Mouse (Mus musculus): Measurements from ENCODE around the gene Slc38a11.

Gene Slc38a11

DNA sequence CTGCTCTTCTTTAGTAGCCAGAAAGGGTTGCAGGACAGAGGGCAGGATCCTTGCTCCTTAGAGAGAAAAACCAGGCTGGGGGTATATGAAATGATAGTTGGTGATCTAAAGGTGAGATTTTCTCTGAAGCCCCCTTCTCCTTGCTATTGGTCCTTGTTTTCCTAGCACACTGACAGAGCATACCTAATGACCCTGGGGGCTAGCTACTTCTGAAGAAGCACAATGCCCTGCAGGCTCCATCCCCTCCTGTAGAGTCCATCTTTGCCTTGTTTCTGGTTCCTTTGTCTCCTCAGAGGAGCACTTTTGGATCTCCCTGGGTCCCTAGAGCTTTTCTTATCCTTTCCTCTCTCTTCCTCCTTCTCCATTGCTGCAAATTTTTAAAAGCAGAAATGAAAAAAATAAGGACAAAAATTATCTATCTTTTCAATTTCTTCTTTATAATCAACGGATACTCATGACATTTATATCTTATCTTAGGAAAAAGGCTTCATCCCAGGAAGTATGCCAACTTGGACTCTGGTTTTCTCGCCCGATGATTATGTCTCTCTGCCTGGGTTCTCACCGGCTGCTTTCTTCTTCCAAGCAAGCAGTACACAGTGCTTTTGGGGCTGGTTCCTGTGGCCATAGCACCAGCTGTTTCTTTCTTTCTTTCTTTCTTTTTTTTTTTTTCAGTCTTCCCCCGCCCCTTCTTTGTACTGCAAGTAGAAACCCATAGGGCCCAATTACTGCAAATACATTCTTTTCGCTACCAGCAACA is 41.7 kb downstream of the Slc38a11 start:
- DNase-seq (ENCODE audit: extremely low spot score) = no peak

- no peak for DNase-seq (ENCODE audit: extremely low spot score)
Measured at GRCm38 (mm10) chr2:65320975-65321374, 42.9 kb downstream of the Slc38a11 start.

DNA sequence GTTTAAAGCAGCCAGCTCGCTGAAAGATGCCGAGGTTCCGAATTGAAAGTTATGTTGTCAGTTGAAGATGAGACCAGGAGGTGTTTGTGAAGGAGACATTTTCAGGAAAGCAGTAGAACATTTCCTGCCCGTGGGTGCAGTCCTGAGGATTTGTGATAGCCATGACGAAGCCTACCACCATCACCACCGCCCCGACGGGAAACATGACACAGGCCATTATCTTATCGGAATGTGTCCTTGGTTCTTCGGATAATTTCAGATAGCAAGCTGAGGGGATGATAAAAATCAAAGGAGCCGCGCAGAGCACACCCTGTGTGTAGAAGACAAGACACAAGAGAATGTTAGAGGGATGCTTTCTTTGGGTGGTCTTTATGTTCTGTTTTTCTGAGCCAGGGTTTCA is 47.1 kb downstream of the Slc38a11 start:
- DNase-seq (ENCODE audit: extremely low spot score) = no peak

- DNase-seq (ENCODE audit: extremely low spot score) = no peak
Measured at GRCm38 (mm10) chr2:65311250-65311649, 52.6 kb downstream of the Slc38a11 start.

DNA sequence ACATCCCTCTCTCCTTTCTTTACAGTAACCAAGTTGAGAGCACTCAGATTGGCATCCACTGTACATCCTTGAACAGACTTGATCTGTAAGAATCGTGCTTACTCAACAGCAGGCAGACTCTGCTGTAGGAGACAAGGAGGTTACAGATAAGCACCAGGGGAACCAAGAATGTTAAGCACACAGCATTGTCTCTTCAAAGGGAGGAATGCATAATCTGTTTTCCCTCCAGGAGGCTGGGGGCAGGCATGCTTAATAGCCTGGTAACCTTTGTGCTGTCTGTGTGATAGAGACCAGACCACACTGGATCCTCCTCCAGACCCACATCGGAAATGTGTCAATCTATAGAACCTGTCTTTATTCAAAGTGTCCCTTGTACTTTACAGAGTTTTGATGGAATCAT is 67.3 kb downstream of the Slc38a11 start:
- peak; percentile 32 for DNase-seq (ENCODE audit: extremely low spot score)

GRCm38 (mm10) chr2:65294092-65294491 is 69.7 kb downstream of the Slc38a11 start:
- DNase-seq (ENCODE audit: extremely low spot score) = no peak

- no peak for DNase-seq (ENCODE audit: extremely low spot score)
Measured at GRCm38 (mm10) chr2:65293411-65293810, 70.4 kb downstream of the Slc38a11 start.

DNA sequence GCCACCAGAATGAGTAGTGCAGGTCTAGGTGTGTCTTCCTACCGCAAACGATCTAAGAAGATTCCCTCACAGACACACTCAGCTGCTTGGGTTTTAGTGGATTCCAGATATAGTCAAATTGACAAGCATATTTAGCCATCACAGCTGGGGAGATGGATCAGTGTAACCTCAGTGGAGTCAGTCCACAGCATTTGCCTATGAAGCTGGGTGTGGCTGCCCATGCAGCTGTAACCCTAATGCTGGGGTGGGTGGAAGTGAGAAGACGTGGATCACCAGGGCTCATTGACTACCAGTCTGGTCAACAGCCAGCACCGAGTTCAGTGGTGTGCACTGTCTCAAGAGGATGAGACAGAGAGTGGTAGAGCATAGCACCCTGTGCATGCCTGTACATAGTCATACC is 74.1 kb downstream of the Slc38a11 start:
- no peak for DNase-seq (ENCODE audit: extremely low spot score)

DNA sequence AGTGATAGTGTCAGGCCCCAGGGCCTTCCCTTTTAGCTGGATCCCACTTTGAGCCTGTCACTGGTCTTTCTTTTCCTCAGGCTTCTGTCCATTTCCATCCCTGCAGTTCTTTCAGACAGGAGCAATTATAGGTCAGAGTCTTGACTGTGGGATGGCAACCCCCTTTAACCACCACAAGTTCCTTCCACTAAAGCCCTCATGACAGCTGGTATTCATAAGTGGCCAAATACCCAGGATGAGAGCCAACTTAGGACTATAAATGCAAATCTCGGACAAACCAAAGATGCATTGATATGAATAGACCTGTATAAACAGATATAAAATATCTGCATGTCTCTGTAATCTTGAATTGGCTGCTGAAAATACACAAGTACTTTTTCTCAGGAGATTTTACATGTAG is 75.1 kb downstream of the Slc38a11 start:
- no peak for DNase-seq (ENCODE audit: extremely low spot score)

DNA sequence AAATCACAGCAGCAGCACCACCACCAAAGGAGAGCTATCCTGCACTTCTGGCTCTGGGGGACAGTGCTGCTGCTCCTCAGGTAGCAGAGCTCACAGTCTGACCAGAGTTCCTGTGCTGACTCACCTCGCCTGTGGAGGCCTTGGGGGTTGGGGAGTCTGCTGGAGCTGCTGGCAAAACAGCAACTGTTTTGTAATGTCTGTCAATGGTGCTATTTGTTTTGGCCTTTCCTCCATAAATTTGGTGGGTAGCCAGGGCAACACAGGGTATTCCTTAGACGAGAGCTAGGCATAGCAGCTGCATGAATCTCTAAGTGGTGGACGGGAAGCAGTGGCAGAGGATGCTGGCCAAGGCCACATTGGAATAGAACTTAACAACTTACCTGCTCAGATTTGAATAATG is 78.5 kb downstream of the Slc38a11 start:
- no peak for DNase-seq (ENCODE audit: extremely low spot score)

GRCm38 (mm10) chr2:65282979-65283378 is 80.9 kb downstream of the Slc38a11 start:
- no peak for DNase-seq (ENCODE audit: extremely low spot score)

DNA sequence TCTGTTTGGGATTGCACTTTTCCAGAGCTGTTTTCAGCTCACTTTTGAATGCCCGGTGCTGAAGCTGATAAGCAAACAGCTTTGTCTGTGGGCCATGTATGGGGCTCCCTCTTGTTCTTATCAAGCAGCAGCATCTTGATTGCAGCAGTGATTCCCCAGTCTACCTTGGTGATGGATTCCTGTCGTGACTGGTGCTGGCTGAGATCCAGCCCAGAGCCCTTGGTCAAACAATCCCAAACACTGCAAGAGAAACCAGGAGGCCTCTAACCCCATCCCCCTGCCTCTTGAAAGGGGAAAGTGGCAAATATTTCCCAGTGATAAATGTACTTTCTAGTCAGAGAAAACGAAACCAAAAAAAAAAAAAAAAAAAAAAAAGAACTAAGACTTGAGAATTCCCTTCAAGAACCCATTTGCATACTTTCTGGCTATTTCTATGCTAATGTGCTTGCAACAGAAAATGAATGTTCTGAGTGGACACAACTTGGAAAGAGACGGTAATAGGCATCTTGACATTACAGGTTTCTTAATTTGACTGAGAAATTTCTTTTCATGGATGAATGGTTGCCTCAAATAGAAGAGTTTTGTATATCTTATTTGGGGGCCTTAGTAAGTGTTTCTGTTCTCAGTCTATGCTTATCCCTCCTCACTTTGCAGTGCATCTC is 84.7 kb downstream of the Slc38a11 start:
- DNase-seq (ENCODE audit: extremely low spot score) = no peak

- DNase-seq (ENCODE audit: extremely low spot score) = no peak
Measured at GRCm38 (mm10) chr2:65275443-65276061, 88.3 kb downstream of the Slc38a11 start.

GRCm38 (mm10) chr2:65273910-65274309 is 89.9 kb downstream of the Slc38a11 start:
- no peak for DNase-seq (ENCODE audit: extremely low spot score)

DNA sequence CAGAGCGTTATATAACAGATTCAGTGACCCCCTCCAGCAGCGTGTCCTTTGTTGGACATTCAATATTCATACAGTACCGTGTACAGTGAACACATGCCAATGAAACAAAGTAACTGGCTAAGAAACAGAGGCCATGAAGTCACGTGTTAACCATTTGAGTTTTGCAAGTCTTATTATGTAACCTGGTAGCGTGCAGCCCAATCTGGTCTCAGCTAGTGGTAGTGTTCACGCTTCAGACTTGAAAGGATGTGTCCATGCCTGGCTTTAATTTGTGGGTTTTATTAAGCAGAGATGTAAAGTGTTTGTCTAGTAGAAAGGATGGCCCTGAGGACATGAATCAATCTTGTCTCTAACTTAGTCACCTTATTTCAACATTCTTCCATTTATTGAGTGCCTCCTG is 95.1 kb downstream of the Slc38a11 start:
- no peak for DNase-seq (ENCODE audit: extremely low spot score)

DNA sequence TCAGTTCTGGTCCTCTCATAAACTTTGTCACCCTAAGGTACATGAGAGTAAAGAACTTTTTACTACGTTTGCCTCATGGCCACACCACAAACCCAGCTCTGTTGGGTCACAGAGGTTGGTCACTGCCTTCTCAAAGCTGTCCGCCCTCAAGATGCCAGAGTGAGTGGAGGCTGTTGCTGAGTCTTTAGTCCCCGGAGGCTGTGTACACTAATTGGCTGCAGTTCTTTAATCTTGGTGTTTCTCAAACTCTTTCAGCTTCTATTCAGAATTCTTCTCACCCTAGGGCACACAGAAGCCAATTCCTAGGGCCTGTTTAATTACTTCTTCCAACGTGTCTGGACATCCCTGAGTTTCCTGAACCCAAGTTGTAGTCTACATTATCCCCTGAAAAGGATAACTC is 96.0 kb downstream of the Slc38a11 start:
- DNase-seq (ENCODE audit: extremely low spot score) = no peak

- no peak for DNase-seq (ENCODE audit: extremely low spot score)
Measured at GRCm38 (mm10) chr2:65266576-65267299, 97.1 kb downstream of the Slc38a11 start.
